Mouse (Mus musculus) layer of hippocampus, postnatal 36 days (tissue): ENCODE measurements around the gene Wipf2. TPM values are rescaled to one million over a fixed set of nuclear protein-coding genes. Genes with fewer than 3 reads are reported as not detected.
"Not testable (repeated sequence)": the region's sequence is repeated elsewhere in the genome, so short reads cannot be mapped to it uniquely, and the experiment has no call there.

ENCODE experiments used
- DNase-seq, 2 experiments: peaks; one replicate each; pipeline ENCODE4 v3.0.0; 2022
- total RNA-seq, 2 experiments: library from RNA; stranded (reverse); gene quantifications; 2 replicates each; pipeline ENCODE4 v1.2.3; 2021

Wipf2 gene
- total RNA-seq, 2 experiments from 2014 or later = 67.3 to 72.9 TPM

DNA sequence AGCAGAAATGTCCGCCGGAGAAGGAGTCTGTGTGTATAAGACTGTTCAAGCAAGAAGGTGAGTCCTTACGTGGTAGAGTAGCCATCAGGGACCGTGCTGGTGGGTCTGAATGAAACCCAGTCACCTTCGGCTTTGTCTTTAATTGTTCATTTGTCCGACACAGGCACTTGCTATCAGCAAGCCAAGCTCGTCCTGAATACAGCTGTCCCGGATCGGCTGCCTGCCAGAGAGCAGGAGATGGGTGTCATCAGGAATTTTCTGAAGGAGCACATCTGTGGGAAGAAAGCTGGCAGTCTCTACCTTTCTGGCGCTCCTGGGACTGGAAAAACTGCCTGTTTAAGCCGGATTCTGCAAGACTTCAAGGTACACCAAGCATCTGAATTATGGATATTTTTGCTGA lies 47.0 kb downstream of the Wipf2 start:
- DNase-seq = no peak

- DNase-seq = no peak
Observed at GRCm38 (mm10) chr11:98911498-98911897, 48.1 kb downstream of the Wipf2 start.

GRCm38 (mm10) chr11:98914196-98914595 lies 50.8 kb downstream of the Wipf2 start:
- DNase-seq = no peak

DNA sequence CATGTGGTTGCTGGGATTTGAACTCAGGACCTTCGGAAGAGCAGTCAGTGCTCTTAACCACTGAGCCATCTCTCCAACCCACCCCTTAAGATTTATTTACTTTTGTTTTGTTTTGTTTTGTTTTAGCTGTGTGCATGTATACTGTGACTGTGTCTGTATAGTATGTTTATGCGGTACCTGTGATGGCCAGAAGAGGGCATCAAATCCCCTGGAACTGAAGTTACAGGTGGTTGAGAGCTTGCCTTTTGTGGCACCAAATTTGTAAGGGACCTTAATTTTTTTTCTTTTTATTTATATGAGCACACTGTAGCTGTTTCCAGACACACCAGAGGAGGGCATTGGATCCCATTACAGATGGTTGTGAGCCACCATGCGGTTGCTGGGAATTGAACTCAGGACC lies 52.9 kb downstream of the Wipf2 start:
- DNase-seq = not testable (repeated sequence)

GRCm38 (mm10) chr11:98917428-98918005 lies 54.1 kb downstream of the Wipf2 start:
- no peak for DNase-seq

GRCm38 (mm10) chr11:98918231-98918630 lies 54.8 kb downstream of the Wipf2 start:
- no peak for DNase-seq

GRCm38 (mm10) chr11:98919009-98919408 lies 55.6 kb downstream of the Wipf2 start:
- DNase-seq = no peak

DNA sequence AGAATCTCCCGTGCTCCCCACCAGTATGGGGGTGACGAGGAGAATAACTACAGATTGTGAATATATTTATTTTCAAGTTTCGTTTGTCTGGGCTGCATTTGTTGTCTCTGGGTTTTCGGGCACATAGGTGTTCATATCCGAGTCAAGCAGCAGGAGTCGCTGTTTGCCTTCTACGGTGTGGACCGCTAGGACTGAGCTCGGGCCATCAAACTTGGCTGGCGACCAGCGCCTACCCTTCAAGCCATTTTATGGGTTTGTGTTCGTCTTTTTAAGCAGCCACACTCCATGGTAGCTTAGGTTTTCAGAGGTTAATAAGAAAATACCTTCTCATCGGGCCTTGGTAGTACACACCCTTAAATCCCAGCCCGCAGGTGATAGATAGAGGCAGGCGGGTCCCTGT lies 58.4 kb downstream of the Wipf2 start:
- not testable (repeated sequence) for DNase-seq

GRCm38 (mm10) chr11:98922307-98922706 lies 58.9 kb downstream of the Wipf2 start:
- DNase-seq = peak in 1 of 2 experiments; percentile 51

- not testable (repeated sequence) for DNase-seq
Observed at GRCm38 (mm10) chr11:98922851-98923711, 59.6 kb downstream of the Wipf2 start.

DNA sequence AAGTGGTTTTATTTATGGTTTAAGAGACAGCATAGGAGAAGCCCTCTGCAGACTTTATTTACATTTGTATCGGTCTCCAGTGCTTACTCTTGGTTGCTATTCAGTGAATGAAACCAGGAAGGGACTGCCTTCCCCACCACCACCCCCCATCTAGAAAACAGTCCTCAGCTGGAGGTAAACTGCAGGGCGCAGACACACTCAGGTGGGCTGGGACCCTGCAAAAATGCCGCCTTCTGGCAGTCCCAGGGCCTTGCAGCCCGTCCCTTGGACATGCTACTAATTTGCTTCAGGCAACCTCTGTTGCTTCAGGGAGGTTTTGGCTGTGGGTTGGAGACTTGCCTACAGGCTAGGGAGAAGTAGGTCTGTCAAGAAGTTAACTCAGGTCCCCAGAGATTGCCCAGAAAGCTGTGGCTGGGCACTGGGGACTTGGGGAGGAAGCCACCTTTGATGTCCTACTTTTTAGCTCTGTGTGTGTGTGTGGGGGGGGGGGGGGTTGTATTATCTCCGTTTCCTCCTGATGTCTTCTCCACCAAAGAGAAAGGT lies 61.3 kb downstream of the Wipf2 start:
- DNase-seq = no peak

GRCm38 (mm10) chr11:98925265-98925721 lies 61.9 kb downstream of the Wipf2 start:
- DNase-seq = no peak

DNA sequence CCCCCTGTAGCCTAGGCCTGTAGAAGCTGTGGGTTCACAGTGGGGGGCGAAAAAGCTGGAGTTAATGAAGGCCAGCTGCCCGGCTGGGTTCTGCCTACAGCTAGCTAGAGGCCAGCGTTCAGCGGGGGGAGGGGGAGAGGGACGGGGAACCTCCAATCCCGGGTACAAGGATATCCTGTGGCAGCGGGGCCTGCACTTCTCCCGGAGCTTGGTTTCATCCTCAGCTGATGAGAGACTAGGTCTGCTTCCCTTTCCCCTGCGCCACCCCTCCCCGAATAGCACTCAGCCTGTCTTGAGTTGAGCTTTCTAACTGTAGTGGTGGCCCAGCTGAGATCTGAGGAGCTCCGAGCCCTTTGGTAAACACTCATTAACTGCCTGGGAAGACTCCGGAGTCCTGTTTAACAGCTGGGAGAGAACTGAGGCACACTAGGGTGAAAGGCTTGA lies 62.5 kb downstream of the Wipf2 start:
- no peak for DNase-seq

GRCm38 (mm10) chr11:98926553-98926952 lies 63.1 kb downstream of the Wipf2 start:
- DNase-seq = no peak

GRCm38 (mm10) chr11:98927438-98928076 lies 64.1 kb downstream of the Wipf2 start, which contains the start of gene Rara:
Gene Rara, plus strand, starts transcription at chr11:98927818.
- no peak for DNase-seq

GRCm38 (mm10) chr11:98928186-98928893 lies 64.9 kb downstream of the Wipf2 start:
- DNase-seq = no peak

DNA sequence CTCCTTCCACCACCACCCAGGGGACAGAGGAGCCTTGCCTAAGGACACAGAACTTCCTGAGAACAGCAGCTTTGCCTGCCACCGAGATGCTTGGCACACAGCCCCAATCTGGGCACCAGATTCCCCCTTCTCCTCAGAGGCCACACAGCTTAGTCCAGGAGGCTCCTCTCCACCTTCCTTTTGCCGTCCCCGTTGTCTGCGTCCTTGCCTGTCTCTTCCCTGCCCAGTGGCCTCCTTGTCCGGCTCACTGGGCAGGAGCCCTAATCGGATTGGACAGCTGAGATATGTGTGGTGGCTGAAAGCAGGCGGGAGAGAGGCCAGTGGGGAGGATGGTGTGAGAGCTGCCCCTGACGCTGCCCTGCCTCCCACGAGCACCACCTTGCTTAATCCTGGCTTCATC lies 66.1 kb downstream of the Wipf2 start:
- DNase-seq = no peak

DNA sequence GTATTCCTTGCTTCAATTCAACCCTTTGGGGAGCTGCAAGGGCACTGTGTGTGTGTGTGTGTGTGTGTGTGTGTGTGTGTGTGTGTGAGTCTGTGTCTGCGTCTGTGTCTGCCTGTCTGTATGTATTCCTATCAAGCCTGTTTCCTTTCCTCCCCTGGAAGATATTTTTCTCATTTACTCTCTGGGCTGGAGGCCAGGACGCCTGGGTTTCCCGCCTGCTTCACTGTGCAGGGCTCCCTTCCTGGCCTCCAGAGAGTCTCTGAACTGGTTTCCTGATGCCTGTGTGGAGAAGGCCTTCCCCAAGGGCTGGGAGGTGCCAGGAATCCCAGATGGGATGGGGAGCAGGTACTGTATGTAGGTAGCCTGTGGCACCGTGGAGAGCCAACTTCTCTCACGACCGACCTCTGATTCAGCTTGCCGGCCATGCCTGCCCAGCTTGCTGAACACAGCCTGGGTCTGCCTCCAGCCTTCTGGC lies 66.7 kb downstream of the Wipf2 start:
- DNase-seq = no peak

DNA sequence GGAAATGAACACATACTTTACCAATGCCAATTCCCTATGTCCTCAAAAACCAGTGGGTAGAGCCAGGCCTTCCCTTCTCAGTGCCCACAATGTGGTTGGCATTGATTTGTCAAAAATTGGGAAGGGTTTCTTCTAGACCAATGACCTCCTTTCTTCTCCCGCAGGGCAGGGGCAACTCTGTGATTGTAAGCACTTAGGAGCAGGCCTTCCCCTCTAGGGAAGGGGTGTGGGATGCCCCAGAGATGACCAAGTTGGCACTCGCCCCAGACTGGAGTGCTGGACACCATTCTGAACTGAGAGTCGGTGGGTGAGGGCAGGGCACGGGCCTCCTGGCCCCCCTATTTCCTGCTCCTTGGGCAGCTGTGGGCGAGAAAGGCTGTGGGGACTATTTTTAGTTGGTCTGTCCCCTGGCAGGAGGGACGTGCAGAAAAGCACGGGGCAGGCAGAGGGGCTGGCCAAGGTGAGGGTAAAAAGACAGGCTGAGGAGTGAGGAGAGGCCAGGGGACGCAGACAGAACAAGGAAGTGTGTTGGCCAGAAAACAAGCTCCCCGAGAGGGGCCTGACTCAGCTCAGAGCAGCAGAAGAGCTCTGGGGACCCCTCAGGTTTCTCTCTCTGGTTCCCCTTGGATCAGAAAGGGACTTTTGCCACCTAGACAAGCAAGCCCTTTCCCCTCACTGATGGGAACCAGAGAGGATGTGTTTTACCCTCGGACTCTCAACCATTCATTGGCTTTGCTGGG lies 67.5 kb downstream of the Wipf2 start:
- DNase-seq = no peak

- no peak for DNase-seq
Observed at GRCm38 (mm10) chr11:98931513-98932292, 68.3 kb downstream of the Wipf2 start.
